Mouse (Mus musculus) hindbrain, postnatal 0 days (tissue): ENCODE measurements around the gene Acr. TPM values are rescaled to one million over a fixed set of nuclear protein-coding genes. Genes with fewer than 3 reads are reported as not detected.

ENCODE experiments used
- ATAC-seq: fragments of 200-750 bp; cut with Nextera tagmentation; 2 replicates; pipeline ENCODE4 v1.8.0; 2017; ENCODE audit warnings: mild to moderate bottlenecking, moderate TSS enrichment, moderate library complexity
- DNase-seq: peaks from one replicate; pipeline ENCODE4 v3.0.0-alpha.2; 2015; ENCODE audit warnings: low spot score
- H3K27ac ChIP-seq: fragments of 300-500 bp; sonication (generic); 2 replicates; pipeline ENCODE4 v1.5.1; 2014; ENCODE audit warnings: mild to moderate bottlenecking
- H3K27me3 ChIP-seq: fragments of 300-500 bp; sonication (generic); 2 replicates; pipeline ENCODE4 v1.6.1; 2014; ENCODE audit warnings: low read length, mixed read lengths; ENCODE audit not compliant: insufficient read depth
- H3K36me3 ChIP-seq: fragments of 300-500 bp; sonication (generic); 2 replicates; pipeline ENCODE4 v1.6.1; 2014; ENCODE audit warnings: low read length, mixed read lengths; ENCODE audit not compliant: insufficient read depth
- H3K4me1 ChIP-seq: fragments of 300-500 bp; sonication (generic); 2 replicates; pipeline ENCODE4 v1.6.1; 2014; ENCODE audit warnings: antibody characterized with exemption, low read length, mixed read lengths; ENCODE audit not compliant: insufficient read depth
- H3K4me2 ChIP-seq: fragments of 300-500 bp; sonication (generic); 2 replicates; pipeline ENCODE4 v1.6.1; 2014; ENCODE audit warnings: low read depth, mild to moderate bottlenecking, low read length, moderate library complexity, mixed read lengths
- H3K4me3 ChIP-seq: fragments of 300-500 bp; sonication (generic); 2 replicates; pipeline ENCODE4 v1.5.1; 2014; ENCODE audit warnings: low read length
- H3K9ac ChIP-seq: fragments of 300-500 bp; sonication (generic); replicated peaks from 2 replicates; pipeline ENCODE4 v1.6.1; 2014; ENCODE audit warnings: mild to moderate bottlenecking, low read length, moderate library complexity, mixed read lengths
- H3K9me3 ChIP-seq: fragments of 300-500 bp; sonication (generic); 2 replicates; pipeline ENCODE4 v1.6.1; 2016; ENCODE audit warnings: low read length, mixed read lengths
- CTCF ChIP-seq: IDR thresholded peaks from 2 replicates; pipeline ENCODE4 v1.5.1; 2016; ENCODE audit warnings: antibody characterized with exemption, control low read depth, low read depth
- WGBS: fragments of 180-500 bp; shearing (Covaris S2); extraction: QIAGEN DNeasy Blood & Tissue Kit; methylation state at CpG from one replicate; pipeline ENCODE4 v1.1.7; 2014; 5-methylcytosine and 5-hydroxymethylcytosine counted together
- polyA plus RNA-seq: library from polyadenylated mRNA; unstranded; fragments of >200 nt; fragmentation: Nextera tagmentation; extraction: Ambion mirVana; gene quantifications from 2 replicates; pipeline ENCODE4 v1.2.1, GENCODE M21; 2015
- total RNA-seq: library from RNA; depleted of rRNA; stranded (reverse); fragments of >200 nt; gene quantifications from 2 replicates; pipeline ENCODE4 v1.2.3, GENCODE M21; 2014; rRNA removed

The Acr gene
- 2.4 and 3.3 TPM in 2 replicates for total RNA-seq
- polyA plus RNA-seq = 2.1 TPM in 2 replicates

- Histone ChIP-seq H3K27me3 (no peaks in the 10 kb centered on the region), H3K27ac (no peak within 1 kb of the TSS), H3K36me3 (no peaks in the 10 kb centered on the region), H3K4me1 (no peaks in the 10 kb centered on the region), H3K4me2 (no peak within 1 kb of the TSS), H3K4me3 (no peak within 1 kb of the TSS), H3K9me3 (no peaks in the 10 kb centered on the region), H3K9ac (no peak within 1 kb of the TSS)
- DNase-seq (no peak), ATAC-seq (0 out of 2 replicates have a peak, but pooled peaks have one; percentile 43)
- no peak for TF ChIP-seq CTCF
- WGBS = 83% methylated on average over 6 of the region's 6 CpGs
These were observed at the start of gene Acr for GRCm38 (mm10) chr15:89568114-89568513. TSS of gene Acr (plus strand) at chr15:89568326.

DNA sequence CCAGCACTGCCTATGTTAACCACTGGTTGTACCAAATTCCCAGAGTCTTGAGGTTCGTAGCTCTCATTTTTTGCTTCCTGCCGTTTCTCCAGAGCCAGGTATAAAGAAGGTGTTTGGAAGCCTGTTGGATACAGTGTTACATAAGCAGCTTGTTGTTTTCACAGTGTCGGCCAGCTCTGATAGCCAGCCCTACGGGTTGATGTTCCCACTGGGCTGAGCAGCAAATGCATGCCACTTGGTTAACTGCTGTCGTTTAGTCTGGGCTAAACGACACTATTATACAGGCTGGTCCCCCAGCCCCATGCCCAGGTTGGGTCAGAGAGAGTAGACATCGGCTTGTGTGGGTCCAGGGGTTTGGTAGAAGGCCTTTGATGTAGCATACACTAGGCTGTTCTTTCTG lies 46.2 kb upstream of the Acr start:
- 82% methylated on average over 7 of the region's 7 CpGs for WGBS
- no peak for ATAC-seq

GRCm38 (mm10) chr15:89522566-89523282 lies 45.4 kb upstream of the Acr start:
- Histone ChIP-seq H3K36me3 (no peaks in the 10 kb centered on the region; the same call in 1 of the 2 replicates), H3K9me3 (no peaks in the 10 kb centered on the region), H3K9ac (no peak overlapping the region), H3K4me1 (peaks cover 4% of the 10 kb centered on the region; the same call in 1 of the 2 replicates), H3K4me2 (peak overlapping the region; percentile 90), H3K27ac (no peak overlapping the region), H3K27me3 (no peaks in the 10 kb centered on the region), H3K4me3 (peak overlapping the region; percentile 67; the same call in 1 of the 2 replicates)
- 87% methylated on average over 10 of the region's 10 CpGs for WGBS
- TF ChIP-seq CTCF = no peak
- ATAC-seq (no peak), DNase-seq (no peak)

More for the DNA sequence above, 46.2 kb upstream of the Acr start:
- Histone ChIP-seq H3K4me3 (no peak overlapping the region), H3K4me1 (peaks cover 4% of the 10 kb centered on the region; the same call in 1 of the 2 replicates), H3K36me3 (no peaks in the 10 kb centered on the region; the same call in 1 of the 2 replicates), H3K27ac (no peak overlapping the region), H3K27me3 (no peaks in the 10 kb centered on the region), H3K9me3 (no peaks in the 10 kb centered on the region), H3K4me2 (no peak overlapping the region), H3K9ac (no peak overlapping the region)
- DNase-seq = no peak
- no peak for TF ChIP-seq CTCF

- ATAC-seq (peak; percentile 52), DNase-seq (peak; percentile 56)
- H3K9me3 ChIP-seq = no peaks in the 10 kb centered on the region
- WGBS = 14% methylated on average over 26 of the region's 47 CpGs
- H3K27ac ChIP-seq = no peak overlapping the region
- peak overlapping the region; percentile 90 for H3K4me2 ChIP-seq
- peak overlapping the region; percentile 67 for H3K4me3 ChIP-seq
- TF ChIP-seq CTCF = no peak
- H3K4me1 ChIP-seq = peaks cover 4% of the 10 kb centered on the region; the same call in 1 of the 2 replicates
- H3K9ac ChIP-seq = peak overlapping the region; percentile 73
- no peaks in the 10 kb centered on the region for H3K27me3 ChIP-seq
- H3K36me3 ChIP-seq = no peaks in the 10 kb centered on the region; the same call in 1 of the 2 replicates
These were observed 44.8 kb upstream of the Acr start for GRCm38 (mm10) chr15:89523283-89523832.

GRCm38 (mm10) chr15:89524001-89524571 lies 44.0 kb upstream of the Acr start:
- Histone ChIP-seq H3K27ac (no peak overlapping the region), H3K27me3 (no peaks in the 10 kb centered on the region), H3K9ac (peak overlapping the region; percentile 73), H3K4me3 (peak overlapping the region; percentile 67), H3K4me1 (peaks cover 4% of the 10 kb centered on the region; the same call in 1 of the 2 replicates), H3K36me3 (no peaks in the 10 kb centered on the region; the same call in 1 of the 2 replicates), H3K4me2 (peak overlapping the region; percentile 90), H3K9me3 (no peaks in the 10 kb centered on the region)
- DNase-seq (peak; percentile 14), ATAC-seq (peak; percentile 21)
- 16% methylated on average over 39 of the region's 52 CpGs for WGBS
- no peak for TF ChIP-seq CTCF

- H3K27me3 ChIP-seq = no peaks in the 10 kb centered on the region
- no peak for TF ChIP-seq CTCF
- H3K9me3 ChIP-seq = no peaks in the 10 kb centered on the region
- H3K4me1 ChIP-seq = peaks cover 4% of the 10 kb centered on the region; the same call in 1 of the 2 replicates
- ATAC-seq (no peak), DNase-seq (no peak)
- no peaks in the 10 kb centered on the region; the same call in 1 of the 2 replicates for H3K36me3 ChIP-seq
- peak overlapping the region; percentile 73 for H3K9ac ChIP-seq
- H3K4me2 ChIP-seq = peak overlapping the region; percentile 90
- H3K27ac ChIP-seq = no peak overlapping the region
- H3K4me3 ChIP-seq = peak overlapping the region; percentile 67
- WGBS = 69% methylated on average over 8 of the region's 8 CpGs
These were observed 43.3 kb upstream of the Acr start for GRCm38 (mm10) chr15:89524611-89525415.
